In genomic region chr13:28738160-28739100, GRCm38 (mm10) we compare ENCODE assay signal across 12 mouse cellular contexts.
DNase-seq lines count a peak whose midpoint lies in the region; ATAC-seq and TF ChIP-seq lines count a peak whose summit lies in the region.
"Had no signal": no experiment of that assay in that cellular context is flagged by ENCODE, and none has a peak within 500 bp of the region (broad histone marks: within the 10 kb centered on the region; RNA-seq: fewer than 3 reads in every experiment).

No protein-coding gene starts in this region.

- H3K27ac ChIP-seq in forebrain, embryonic 12.5 days, result no peak overlapping the region
- no peak overlapping the region for H3K27ac ChIP-seq in forebrain, embryonic 11.5 days (ENCODE audit: low read depth, low read length)
- H3K27ac ChIP-seq in midbrain, postnatal 0 days (ENCODE audit: low read depth, low read length), result no peak overlapping the region
- H3K27ac ChIP-seq: liver, embryonic 14.5 days had no signal

- H3K36me3 ChIP-seq in forebrain, embryonic 12.5 days (replicated peaks), result no peaks in the 10 kb centered on the region
- H3K36me3 ChIP-seq in forebrain, embryonic 11.5 days (ENCODE audit: control insufficient read depth, insufficient read depth, low read length), result no peaks in the 10 kb centered on the region
- no peaks in the 10 kb centered on the region for H3K36me3 ChIP-seq in C2C12 (ENCODE audit: control insufficient read depth, insufficient read depth)
- H3K36me3 ChIP-seq in midbrain, postnatal 0 days (ENCODE audit: insufficient read depth, low read length), result no peaks in the 10 kb centered on the region

- peaks cover 69% of the 10 kb centered on the region for H3K79me2 ChIP-seq in C2C12 (ENCODE audit: control insufficient read depth, insufficient read depth)

- H3K9me3 ChIP-seq in forebrain, embryonic 12.5 days, result no peaks in the 10 kb centered on the region
- no peaks in the 10 kb centered on the region for H3K9me3 ChIP-seq in forebrain, embryonic 11.5 days (ENCODE audit: control insufficient read depth, low read length)
- no peaks in the 10 kb centered on the region for H3K9me3 ChIP-seq in midbrain, postnatal 0 days (ENCODE audit: low read length)

- TF ChIP-seq CTCF in C2C12 (IDR thresholded peaks at IDR 0.05; ENCODE audit: control insufficient read depth, insufficient read depth, insufficient read length), result no peak
- TF ChIP-seq CTCF in lung, adult 2 months (IDR thresholded peaks at IDR 0.05; ENCODE audit: insufficient read depth, low read length), result no peak
- no peak for TF ChIP-seq CTCF in midbrain, postnatal 0 days (IDR thresholded peaks at IDR 0.05)

- no peak for TF ChIP-seq POLR2A in lung, adult 2 months (IDR thresholded peaks at IDR 0.05; ENCODE audit: borderline replicate concordance, extremely low read depth, low read depth, low read length)

- H3K4me2 ChIP-seq in forebrain, embryonic 12.5 days, result no peak overlapping the region
- H3K4me2 ChIP-seq in forebrain, embryonic 11.5 days (ENCODE audit: low read depth, low read length, severe bottlenecking), result no peak overlapping the region
- H3K4me2 ChIP-seq in midbrain, postnatal 0 days (ENCODE audit: low read depth, low read length, poor library complexity, severe bottlenecking), result no peak overlapping the region

- ATAC-seq in forebrain, embryonic 12.5 days (ENCODE audit: low FRiP score), result 0 out of 2 replicates have a peak, but pooled peaks have one; percentile 52
- ATAC-seq in forebrain, embryonic 11.5 days (replicated peaks; ENCODE audit: low FRiP score), result no peak
- peak; percentile 35 to 52; a peak in 2 of 4 replicates for ATAC-seq in hematopoietic stem cell, adult 5-6 weeks (replicated peaks in 1 of 2; ENCODE audit: insufficient read depth in 1 of 2, low FRiP score in 2 of 2, low TSS enrichment in 1 of 2, low read depth in 1 of 2, poor library complexity in 2 of 2, severe bottlenecking in 2 of 2)
- no peak for ATAC-seq in midbrain, postnatal 0 days (ENCODE audit: low FRiP score)
- ATAC-seq: hindbrain, embryonic 16.5 days had no signal

- peaks cover 22% of the 10 kb centered on the region for H3K4me1 ChIP-seq in forebrain, embryonic 12.5 days
- H3K4me1 ChIP-seq in forebrain, embryonic 11.5 days (replicated peaks; ENCODE audit: control insufficient read depth, insufficient read depth, low read length), result no peaks in the 10 kb centered on the region
- H3K4me1 ChIP-seq in lung, adult 2 months (ENCODE audit: control insufficient read depth, insufficient read depth, low read length), result peaks cover 11% of the 10 kb centered on the region
- no peaks in the 10 kb centered on the region for H3K4me1 ChIP-seq in midbrain, postnatal 0 days (ENCODE audit: insufficient read depth, low read length)

- no peak overlapping the region for H3K4me3 ChIP-seq in forebrain, embryonic 12.5 days (replicated peaks)
- H3K4me3 ChIP-seq in forebrain, embryonic 11.5 days (ENCODE audit: low read depth, low read length), result no peak overlapping the region
- H3K4me3 ChIP-seq in C2C12 (ENCODE audit: insufficient read depth, poor library complexity, severe bottlenecking), result no peak overlapping the region
- no peak overlapping the region for H3K4me3 ChIP-seq in lung, adult 2 months (replicated peaks; ENCODE audit: extremely low read depth, low read depth, low read length)
- no peak overlapping the region for H3K4me3 ChIP-seq in midbrain, postnatal 0 days (ENCODE audit: low read depth, low read length)

- H3K79me3 ChIP-seq in C2C12 (ENCODE audit: low read depth), result peaks cover 8% of the 10 kb centered on the region

- H3K9ac ChIP-seq in forebrain, embryonic 12.5 days, result no peak overlapping the region
- H3K9ac ChIP-seq in forebrain, embryonic 11.5 days (ENCODE audit: low read length), result no peak overlapping the region
- H3K9ac ChIP-seq in midbrain, postnatal 0 days (replicated peaks; ENCODE audit: low read length, poor library complexity, severe bottlenecking), result no peak overlapping the region
- H3K9ac ChIP-seq: liver, embryonic 14.5 days had no signal

- H3K27me3 ChIP-seq in forebrain, embryonic 12.5 days, result no peaks in the 10 kb centered on the region
- no peaks in the 10 kb centered on the region for H3K27me3 ChIP-seq in forebrain, embryonic 11.5 days (ENCODE audit: control insufficient read depth, insufficient read depth, low read length)
- no peaks in the 10 kb centered on the region for H3K27me3 ChIP-seq in C2C12 (ENCODE audit: control insufficient read depth, insufficient read depth, insufficient read length)
- H3K27me3 ChIP-seq in midbrain, postnatal 0 days (ENCODE audit: insufficient read depth, low read length), result no peaks in the 10 kb centered on the region

- WGBS in forebrain, embryonic 12.5 days, result 48% methylated on average over 8 of the region's 8 CpGs
- WGBS in forebrain, embryonic 11.5 days, result 67% methylated on average over 8 of the region's 8 CpGs
- WGBS in lung, adult 2 months, result 31% methylated on average over 8 of the region's 8 CpGs
- 46% methylated on average over 8 of the region's 8 CpGs for WGBS in midbrain, postnatal 0 days

- no peak overlapping the region for H3ac ChIP-seq in C2C12 (ENCODE audit: control insufficient read depth, insufficient read length, low read depth)

- no peak for DNase-seq in forebrain, embryonic 11.5 days (ENCODE audit: low spot score)
- peak; percentile 62 for DNase-seq in lung, adult 2 months
- DNase-seq in embryo, embryonic 10 days (ENCODE audit: low spot score), result no peak
- no peak for DNase-seq in ovary, postnatal 36 days (ENCODE audit: low spot score)
- DNase-seq in midbrain, postnatal 0 days (ENCODE audit: low spot score), result no peak
- DNase-seq: adrenal gland, postnatal 25 days; thymus, postnatal 25 days had no signal

TF ChIP-seq in C2C12, 6 proteins besides CTCF, POLR2A, EP300 and RAD21:
- TF ChIP-seq MYOD1 (IDR thresholded peaks at IDR 0.05; ENCODE audit: control insufficient read depth, insufficient read length, low read depth) (peak; percentile 67), CEBPB (IDR thresholded peaks at IDR 0.05; ENCODE audit: low read depth) (no peak)

Comparison
In these comparisons a context has a peak if more than half of its experiments do, and no peak if none do; other contexts are left out.
1. ATAC-seq: peak in forebrain, embryonic 12.5 days (single experiment) and hematopoietic stem cell, adult 5-6 weeks (2 of 2); none in forebrain, embryonic 11.5 days (single experiment) and midbrain, postnatal 0 days (single experiment).